Mouse (Mus musculus) ovary, postnatal 14 days (tissue): ENCODE results near the gene Ezh1.

ENCODE experiments used
- DNase-seq: peaks from one replicate; pipeline ENCODE4 v3.0.0; 2022; ENCODE audit warnings: low spot score

Gene Ezh1

GRCm38 (mm10) chr11:101246702-101247012, 20.4 kb upstream of the Ezh1 start:
- DNase-seq: no peak

GRCm38 (mm10) chr11:101245855-101246701, 19.8 kb upstream of the Ezh1 start, which contains the start of gene Ramp2:
Gene Ramp2 (plus strand): TSS chr11:101246028.
- no peak for DNase-seq

GRCm38 (mm10) chr11:101245071-101245470, 18.8 kb upstream of the Ezh1 start:
- no peak for DNase-seq

- no peak for DNase-seq
Observed at GRCm38 (mm10) chr11:101238071-101238647, 11.9 kb upstream of the Ezh1 start.

GRCm38 (mm10) chr11:101236782-101237181, 10.5 kb upstream of the Ezh1 start:
- no peak for DNase-seq

- no peak for DNase-seq
Observed at GRCm38 (mm10) chr11:101235429-101235828, 9.2 kb upstream of the Ezh1 start.

GRCm38 (mm10) chr11:101234124-101234523, 7.9 kb upstream of the Ezh1 start:
- no peak for DNase-seq

GRCm38 (mm10) chr11:101233240-101233639, 7.0 kb upstream of the Ezh1 start:
- DNase-seq: no peak

- DNase-seq: no peak
Observed at GRCm38 (mm10) chr11:101232010-101232839, 6.0 kb upstream of the Ezh1 start.

GRCm38 (mm10) chr11:101230991-101231871, 5.0 kb upstream of the Ezh1 start:
- no peak for DNase-seq

- no peak for DNase-seq
Observed at GRCm38 (mm10) chr11:101230526-101230925, 4.3 kb upstream of the Ezh1 start.

GRCm38 (mm10) chr11:101230061-101230511, 3.8 kb upstream of the Ezh1 start:
- no peak for DNase-seq

GRCm38 (mm10) chr11:101229361-101229900, 3.2 kb upstream of the Ezh1 start:
- DNase-seq: no peak

- DNase-seq: no peak
Observed at GRCm38 (mm10) chr11:101225331-101226064, 765 bp downstream of the Ezh1 start.

GRCm38 (mm10) chr11:101224337-101224736, 1.9 kb downstream of the Ezh1 start:
- DNase-seq: no peak

GRCm38 (mm10) chr11:101221306-101221986, 4.8 kb downstream of the Ezh1 start:
- no peak for DNase-seq

- no peak for DNase-seq
Observed at GRCm38 (mm10) chr11:101220853-101221252, 5.4 kb downstream of the Ezh1 start.

- no peak for DNase-seq
Observed at GRCm38 (mm10) chr11:101218436-101219055, 7.7 kb downstream of the Ezh1 start.

- DNase-seq: no peak
Observed at GRCm38 (mm10) chr11:101216936-101217335, 9.3 kb downstream of the Ezh1 start.

- DNase-seq: peak; percentile 31
Observed at GRCm38 (mm10) chr11:101211970-101212369, 14.3 kb downstream of the Ezh1 start.
